Mouse (Mus musculus): ENCODE measurements around the gene Fgf3. TPM values are rescaled to one million over a fixed set of nuclear protein-coding genes. Genes with fewer than 3 reads are reported as not detected.

The Fgf3 gene
- not detected for polyA plus RNA-seq (2014; fragmentation: Illumina TruSeq; extraction: RNeasy Lipid Tissue Mini Kit (QIAGEN cat#74804); ENCODE audit: low read depth, low replicate concordance)

GRCm38 (mm10) chr7:144837891-144838488, at the start of gene Fgf3:
Gene Fgf3, plus strand, starts transcription at chr7:144838083.

GRCm38 (mm10) chr7:144847067-144847466, 9.2 kb downstream of the Fgf3 start, which contains the start of gene Fgf4:
Gene Fgf4, plus strand, starts transcription at chr7:144847367.

Other genes with a start within 250 kb of the Fgf3 start
- gene Ano1, start 86.1 kb upstream of the Fgf3 start, polyA plus RNA-seq (2014; fragmentation: Illumina TruSeq; extraction: RNeasy Lipid Tissue Mini Kit (QIAGEN cat#74804); ENCODE audit: low read depth, low replicate concordance): 8.4 TPM
- gene Fgf4, start 9.3 kb downstream of the Fgf3 start, polyA plus RNA-seq (2014; fragmentation: Illumina TruSeq; extraction: RNeasy Lipid Tissue Mini Kit (QIAGEN cat#74804); ENCODE audit: low read depth, low replicate concordance): not detected
- gene Fgf15, start 58.4 kb downstream of the Fgf3 start, polyA plus RNA-seq (2014; fragmentation: Illumina TruSeq; extraction: RNeasy Lipid Tissue Mini Kit (QIAGEN cat#74804); ENCODE audit: low read depth, low replicate concordance): not detected
- 6.1 TPM for gene LTO1, start 77.0 kb downstream of the Fgf3 start, polyA plus RNA-seq (2014; fragmentation: Illumina TruSeq; extraction: RNeasy Lipid Tissue Mini Kit (QIAGEN cat#74804); ENCODE audit: low read depth, low replicate concordance)
- 126 TPM for gene Ccnd1, start 101.8 kb downstream of the Fgf3 start, polyA plus RNA-seq (2014; fragmentation: Illumina TruSeq; extraction: RNeasy Lipid Tissue Mini Kit (QIAGEN cat#74804); ENCODE audit: low read depth, low replicate concordance)

Data from adrenal gland, adult 10 weeks (tissue).